Comparison of ENCODE assay signal across 6 mouse cellular contexts in the genomic region with DNA sequence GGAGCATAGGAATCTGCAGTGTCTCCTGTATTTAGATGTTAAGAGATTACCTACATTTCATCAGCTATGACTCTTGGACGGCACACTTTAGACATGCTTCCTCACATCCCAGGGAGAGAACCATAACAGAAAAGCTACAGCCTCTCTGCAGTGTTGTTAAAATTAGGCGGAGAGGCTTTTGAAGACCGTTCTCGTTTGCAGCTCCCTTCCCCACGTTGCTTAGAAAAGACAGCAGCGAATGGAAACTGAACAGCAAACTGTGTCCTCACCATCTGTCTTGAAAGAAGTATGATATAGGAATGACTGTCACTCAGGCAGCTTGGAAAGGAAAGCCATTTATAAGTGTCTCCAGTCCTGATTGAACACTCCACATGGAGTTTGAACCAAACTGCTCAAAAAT. TPM values are rescaled to one million over a fixed set of nuclear protein-coding genes. Genes with fewer than 3 reads are reported as not detected.
"Had no signal": no experiment of that assay in that cellular context is flagged by ENCODE, and none has a peak within 500 bp of the region (broad histone marks: within the 10 kb centered on the region; RNA-seq: fewer than 3 reads in every experiment).

No protein-coding gene starts in this region.

- DNase-seq: kidney, adult 2 months; kidney, postnatal 14 days; lung, adult 2 months; lung, postnatal 36 days; thymus, postnatal 4 days had no signal

RNA-seq across cellular contexts. Expression of a gene that starts 23.0 kb away (rescaled TPM):
- total RNA-seq: megakaryocyte progenitor cell, adult 5-6 weeks had no signal
